Mouse (Mus musculus) CH12.LX (cell line): ENCODE results near the gene Slc24a3. TPM values are rescaled to one million over a fixed set of nuclear protein-coding genes. Genes with fewer than 3 reads are reported as not detected.

ENCODE experiments used
- DNase-seq: peaks from one replicate; pipeline ENCODE4 v3.0.0-alpha.2; 2013; ENCODE audit errors: extremely low read depth
- H3K27ac ChIP-seq: 2 replicates; pipeline ENCODE4 v1.5.1; 2012; ENCODE audit warnings: low read depth, mild to moderate bottlenecking, control low read depth, moderate library complexity; ENCODE audit not compliant: insufficient read depth
- H3K27me3 ChIP-seq: replicated peaks from 2 replicates; pipeline ENCODE3; 2012; ENCODE audit warnings: inconsistent platforms
- H3K36me3 ChIP-seq, 2 experiments: replicated peaks in 1 of 2; 2 replicates each; pipeline versions ENCODE3 to v1.6.1; 2012; ENCODE audit warnings: inconsistent platforms in 1 of 2, low read length in 1 of 2, mild to moderate bottlenecking in 1 of 2, mixed read lengths in 1 of 2, moderate library complexity in 1 of 2; ENCODE audit not compliant: control insufficient read depth in 1 of 2, insufficient read depth in 1 of 2
- H3K4me1 ChIP-seq, 2 experiments: 2 replicates each; pipeline ENCODE4 v1.6.1; 2012; ENCODE audit warnings: inconsistent platforms in 1 of 2, moderate library complexity in 1 of 2; ENCODE audit not compliant: insufficient read depth in 2 of 2, control insufficient read depth in 1 of 2
- H3K4me2 ChIP-seq: 2 replicates; pipeline ENCODE4 v1.6.1; 2012; ENCODE audit warnings: low read depth, mild to moderate bottlenecking, control low read depth; ENCODE audit not compliant: poor library complexity, insufficient read depth, severe bottlenecking
- H3K4me3 ChIP-seq, 3 experiments: fragments of 150-350 bp in 1 of 3; sonication (generic) in 1 of 3; replicated peaks in 1 of 3; 2 replicates each; pipeline versions ENCODE3 to v1.5.1; 2011 to 2012; ENCODE audit warnings: low read depth in 2 of 3, low read length in 2 of 3, mild to moderate bottlenecking in 2 of 3, moderate library complexity in 2 of 3, control low read depth in 1 of 3, improper control_type of control experiment in 1 of 3, inconsistent platforms in 1 of 3, mixed read lengths in 1 of 3; ENCODE audit not compliant: poor library complexity in 1 of 3
- H3K79me2 ChIP-seq: replicated peaks from 2 replicates; pipeline ENCODE4 v1.6.1; 2012; ENCODE audit warnings: mild to moderate bottlenecking, moderate library complexity; ENCODE audit not compliant: control insufficient read depth, poor library complexity, insufficient read depth, severe bottlenecking; ENCODE audit errors: extremely low read depth
- H3K9ac ChIP-seq: 2 replicates; pipeline ENCODE4 v1.6.1; 2012; ENCODE audit warnings: low read depth, mild to moderate bottlenecking, control low read depth, moderate library complexity; ENCODE audit not compliant: insufficient read depth
- H3K9me3 ChIP-seq: replicated peaks from 2 replicates; pipeline ENCODE3; 2012; ENCODE audit warnings: low read length, inconsistent platforms, mixed read lengths
- BHLHE40 ChIP-seq: IDR thresholded peaks from 2 replicates; pipeline ENCODE4 v1.6.1; 2011; ENCODE audit warnings: mild to moderate bottlenecking, low read depth, low read length, improper control_type of control experiment
- CHD1 ChIP-seq: IDR thresholded peaks from 2 replicates; pipeline ENCODE4 v1.6.1; 2012; ENCODE audit warnings: low read depth, low read length, improper control_type of control experiment, inconsistent platforms
- CHD2 ChIP-seq: IDR thresholded peaks from 2 replicates; pipeline ENCODE4 v1.6.1; 2011; ENCODE audit warnings: low read length, improper control_type of control experiment
- ELF1 ChIP-seq: IDR thresholded peaks from 2 replicates; pipeline ENCODE4 v1.6.1; 2014; ENCODE audit warnings: low read depth, mild to moderate bottlenecking, inconsistent platforms, low read length, improper control_type of control experiment
- EP300 ChIP-seq: IDR thresholded peaks from 2 replicates; pipeline ENCODE4 v1.6.1; 2011; ENCODE audit warnings: low read length, improper control_type of control experiment
- ETS1 ChIP-seq: conservative IDR thresholded peaks from 2 replicates; pipeline ENCODE4 v1.6.1; 2012; ENCODE audit warnings: low read depth, mild to moderate bottlenecking, inconsistent platforms, low read length, improper control_type of control experiment, moderate library complexity
- HCFC1 ChIP-seq: IDR thresholded peaks from 2 replicates; pipeline ENCODE4 v1.6.1; 2012; ENCODE audit warnings: low read depth, mild to moderate bottlenecking, inconsistent platforms, low read length, improper control_type of control experiment
- IRF4 ChIP-seq: IDR thresholded peaks from 2 replicates; pipeline ENCODE4 v1.6.1; 2014; ENCODE audit warnings: low read depth, mild to moderate bottlenecking, inconsistent platforms, low read length, improper control_type of control experiment
- JUND ChIP-seq: conservative IDR thresholded peaks from 2 replicates; pipeline ENCODE4 v1.6.1; 2011; ENCODE audit warnings: low read depth, low read length, improper control_type of control experiment
- KAT2A ChIP-seq: IDR thresholded peaks from 2 replicates; pipeline ENCODE4 v1.6.1; 2012; ENCODE audit warnings: low read length, improper control_type of control experiment, inconsistent platforms; ENCODE audit not compliant: insufficient replicate concordance
- MAFK ChIP-seq: IDR thresholded peaks from 2 replicates; pipeline ENCODE4 v1.6.1; 2011; ENCODE audit warnings: low read length, improper control_type of control experiment; ENCODE audit not compliant: insufficient replicate concordance
- MAX ChIP-seq: IDR thresholded peaks from 2 replicates; pipeline ENCODE4 v1.6.1; 2011; ENCODE audit warnings: low read length, improper control_type of control experiment
- MAZ ChIP-seq: IDR thresholded peaks from 2 replicates; pipeline ENCODE4 v1.6.1; 2012; ENCODE audit warnings: low read depth, mild to moderate bottlenecking, inconsistent platforms, low read length, improper control_type of control experiment, moderate library complexity
- MEF2A ChIP-seq: IDR thresholded peaks from 2 replicates; pipeline ENCODE4 v1.6.1; 2014; ENCODE audit warnings: low read depth, mild to moderate bottlenecking, inconsistent platforms, low read length, improper control_type of control experiment, borderline replicate concordance
- MXI1 ChIP-seq: IDR thresholded peaks from 2 replicates; pipeline ENCODE4 v1.6.1; 2011; ENCODE audit warnings: mild to moderate bottlenecking, low read depth, low read length, improper control_type of control experiment
- PAX5 ChIP-seq: IDR thresholded peaks from 2 replicates; pipeline ENCODE4 v1.6.1; 2012; ENCODE audit warnings: low read length, inconsistent platforms, mixed read lengths
- RCOR1 ChIP-seq: conservative IDR thresholded peaks from 2 replicates; pipeline ENCODE4 v1.6.1; 2012; ENCODE audit warnings: low read depth, mild to moderate bottlenecking, inconsistent platforms, low read length, improper control_type of control experiment
- TCF12 ChIP-seq: IDR thresholded peaks from 2 replicates; pipeline ENCODE4 v1.6.1; 2014; ENCODE audit warnings: low read depth, mild to moderate bottlenecking, inconsistent platforms, low read length, improper control_type of control experiment
- UBTF ChIP-seq: IDR thresholded peaks from 2 replicates; pipeline ENCODE4 v1.6.1; 2012; ENCODE audit warnings: low read depth, mild to moderate bottlenecking, inconsistent platforms, low read length, improper control_type of control experiment, moderate library complexity
- ZC3H11A ChIP-seq: IDR thresholded peaks from 2 replicates; pipeline ENCODE4 v1.6.1; 2012; ENCODE audit warnings: low read depth, mild to moderate bottlenecking, inconsistent platforms, low read length, improper control_type of control experiment
- ZMIZ1 ChIP-seq: IDR thresholded peaks from 2 replicates; pipeline ENCODE4 v1.6.1; 2012; ENCODE audit warnings: low read depth, mild to moderate bottlenecking, inconsistent platforms, low read length, improper control_type of control experiment
- ZNF384 ChIP-seq: IDR thresholded peaks from 2 replicates; pipeline ENCODE4 v1.6.1; 2012; ENCODE audit warnings: low read depth, low read length, improper control_type of control experiment, inconsistent platforms
- dilution Hi-C: fragments of 300-500 bp; cut with MboI; formaldehyde crosslinking; loops from 2 replicates; pipeline ENCODE4 v1.14.3; 2020; ENCODE audit warnings: low sequenced_read_pairs; ENCODE audit not compliant: extremely low pct_unique_long_range_greater_than_20kb, extremely low pct_ligation_motif_present
- in situ Hi-C: fragments of 300-500 bp; cut with MboI; formaldehyde crosslinking; loops from 3 replicates; pipeline ENCODE4 v1.14.3; 2019; ENCODE audit warnings: low sequenced_read_pairs, low pct_ligation_motif_present, low pct_unique_long_range_greater_than_20kb, mixed read lengths
- polyA plus RNA-seq: library from polyadenylated mRNA; unstranded; fragments of >175 nt; gene quantifications from 2 replicates; pipeline ENCODE4 v1.2.1, GENCODE M21; 2012; ENCODE audit warnings: low read depth; ENCODE audit not compliant: insufficient read length
- total RNA-seq, 2 experiments: library from RNA; depleted of rRNA; stranded (reverse); fragments of 300-350 nt in 1 of 2; fragments of >200 nt in 1 of 2; gene quantifications; 2 replicates each; pipeline ENCODE4 v1.2.3; 2012 to 2014

Slc24a3 gene
- total and polyA plus RNA-seq, 3 experiments, result not detected

DNA sequence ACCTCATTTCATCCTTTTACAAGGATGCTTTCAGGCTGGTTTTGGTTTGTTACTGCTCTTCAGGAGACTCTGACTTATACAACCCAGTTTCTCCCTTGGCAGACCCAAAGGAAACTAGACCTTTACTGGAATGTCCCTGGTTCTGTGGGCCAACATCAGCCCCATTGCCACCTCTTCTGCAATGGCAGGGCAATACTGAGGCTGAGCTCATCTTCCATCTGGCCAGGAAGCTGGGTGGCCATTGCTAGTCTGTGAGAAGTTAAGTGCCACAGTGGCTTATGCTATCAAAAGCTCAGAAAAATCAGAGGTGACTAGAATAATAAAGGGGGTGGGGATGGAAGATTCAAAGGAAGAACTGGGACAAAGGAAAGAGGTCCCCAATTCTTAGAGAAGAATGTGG, 154.2 kb downstream of the Slc24a3 start:
- Histone ChIP-seq H3K27ac (no peak overlapping the region), H3K4me3 (no peak overlapping the region), H3K4me1 (no peaks in the 10 kb centered on the region), H3K4me2 (no peak overlapping the region), H3K9ac (no peak overlapping the region), H3K36me3 (no peaks in the 10 kb centered on the region), H3K9me3 (peaks cover 4% of the 10 kb centered on the region), H3K27me3 (peaks cover 3% of the 10 kb centered on the region), H3K79me2 (no peaks in the 10 kb centered on the region)
- TF ChIP-seq MEF2A, result no peak
- TF ChIP-seq PAX5, result no peak
- no peak for TF ChIP-seq MAX
- TF ChIP-seq ELF1, result no peak
- no peak for TF ChIP-seq IRF4
- no peak for TF ChIP-seq ZC3H11A
- no peak for TF ChIP-seq EP300
- TF ChIP-seq ZNF384, result no peak
- no peak for TF ChIP-seq ZMIZ1
- TF ChIP-seq RCOR1, result no peak
- TF ChIP-seq TCF12, result no peak
- no peak for TF ChIP-seq JUND
- no peak for TF ChIP-seq MAFK
- no peak for TF ChIP-seq CHD1
- no peak for TF ChIP-seq CHD2
- TF ChIP-seq MAZ, result no peak
- no peak for DNase-seq
- in situ Hi-C loops (no loop called here), dilution Hi-C loops (no loop called here)

GRCm38 (mm10) chr2:145324477-145324876, 156.9 kb downstream of the Slc24a3 start:
- Histone ChIP-seq H3K4me1 (no peaks in the 10 kb centered on the region), H3K79me2 (no peaks in the 10 kb centered on the region), H3K36me3 (no peaks in the 10 kb centered on the region)
- in situ Hi-C loops (no loop called here), dilution Hi-C loops (no loop called here)
- TF ChIP-seq ETS1, result no peak
- TF ChIP-seq HCFC1, result no peak
- no peak for TF ChIP-seq KAT2A
- no peak for TF ChIP-seq UBTF
- TF ChIP-seq MXI1, result no peak
- no peak for TF ChIP-seq RCOR1
- TF ChIP-seq BHLHE40, result no peak
- TF ChIP-seq MAX, result no peak
- TF ChIP-seq ZC3H11A, result no peak
- no peak for TF ChIP-seq ZNF384
- no peak for TF ChIP-seq MAZ
- TF ChIP-seq CHD2, result no peak
- TF ChIP-seq IRF4, result no peak
- TF ChIP-seq, all 38 proteins: peak for 0
- Histone ChIP-seq H3K27me3 (peaks cover 3% of the 10 kb centered on the region), H3K27ac (no peak overlapping the region), H3K9ac (no peak overlapping the region), H3K9me3 (peaks cover 4% of the 10 kb centered on the region), H3K4me3 (no peak overlapping the region), H3K4me2 (no peak overlapping the region)
- DNase-seq, result no peak
